Mouse (Mus musculus): ENCODE data around the gene Ccnq.

- TF ChIP-seq CTCF (IDR thresholded peaks at IDR 0.05; ENCODE audit: borderline replicate concordance, control insufficient read depth, extremely low read depth, insufficient read depth, low read length, poor library complexity) (no peak), POLR2A (IDR thresholded peaks at IDR 0.05; ENCODE audit: control insufficient read depth, extremely low read depth, insufficient read depth, low read length, poor library complexity) (no peak)
Measured at GRCm38 (mm10) chr11:78735168-78735567, 16.4 kb downstream of the Ccnq start.
